Mouse (Mus musculus): ENCODE measurements around the gene Gm28048. TPM values are rescaled to one million over a fixed set of nuclear protein-coding genes. Genes with fewer than 3 reads are reported as not detected.

Gm28048 gene
- polyA plus RNA-seq, 1 experiment from 2014 or later: 4.4 TPM

DNA sequence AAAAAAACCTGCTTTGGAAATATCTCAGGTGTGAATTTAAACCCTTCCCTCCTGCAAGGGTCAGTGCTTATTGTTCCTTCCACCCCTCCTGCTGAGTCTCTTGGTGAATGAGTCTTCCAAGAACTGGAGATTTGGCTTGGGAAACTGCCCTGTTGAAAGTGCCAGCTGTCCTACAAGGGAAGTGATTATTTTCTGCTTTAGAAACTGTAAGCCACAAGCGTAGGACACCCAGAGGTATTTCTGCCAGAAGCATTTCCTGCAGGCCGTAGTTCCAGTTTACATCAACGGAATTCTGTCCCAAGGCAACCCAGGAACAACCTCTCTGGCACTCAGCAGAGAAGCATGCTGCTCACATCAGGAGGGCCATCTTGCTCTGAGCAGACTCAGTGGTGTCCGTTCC lies 108.5 kb downstream of the Gm28048 start:
- peaks cover 14% of the 10 kb centered on the region; the same call in 1 of the 2 replicates for H3K4me1 ChIP-seq
- no peaks in the 10 kb centered on the region for H3K27me3 ChIP-seq (ENCODE audit: poor library complexity, severe bottlenecking)
- DNase-seq (ENCODE audit: extremely low spot score, low spot score): no peak
- no peak overlapping the region for H3K27ac ChIP-seq
- no peaks in the 10 kb centered on the region for H3K36me3 ChIP-seq (replicated peaks)
- H3K9me3 ChIP-seq: no peaks in the 10 kb centered on the region
- H3K4me3 ChIP-seq: no peak overlapping the region
- 66% methylated on average over 4 of the region's 4 CpGs for WGBS

DNA sequence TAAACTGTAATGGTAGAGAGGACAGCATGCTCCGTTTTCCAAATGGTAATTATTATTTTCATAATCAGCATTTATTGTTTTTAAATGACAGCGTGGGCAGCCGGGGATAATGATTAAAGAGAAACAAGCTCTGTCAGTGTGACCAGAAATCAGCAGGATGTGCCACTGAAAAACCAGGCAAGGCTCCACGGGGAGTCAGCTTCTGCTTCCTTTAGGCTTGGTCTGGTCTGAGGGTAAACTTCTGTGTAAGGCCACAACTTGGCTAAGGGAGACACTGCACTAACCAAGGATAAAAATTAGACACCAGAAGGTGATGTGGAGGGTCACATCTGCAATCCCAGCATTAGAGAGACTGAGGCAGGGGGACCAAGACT lies 109.6 kb downstream of the Gm28048 start:
- H3K27me3 ChIP-seq (ENCODE audit: poor library complexity, severe bottlenecking): no peaks in the 10 kb centered on the region
- WGBS: 73% methylated on average over 4 of the region's 4 CpGs

DNA sequence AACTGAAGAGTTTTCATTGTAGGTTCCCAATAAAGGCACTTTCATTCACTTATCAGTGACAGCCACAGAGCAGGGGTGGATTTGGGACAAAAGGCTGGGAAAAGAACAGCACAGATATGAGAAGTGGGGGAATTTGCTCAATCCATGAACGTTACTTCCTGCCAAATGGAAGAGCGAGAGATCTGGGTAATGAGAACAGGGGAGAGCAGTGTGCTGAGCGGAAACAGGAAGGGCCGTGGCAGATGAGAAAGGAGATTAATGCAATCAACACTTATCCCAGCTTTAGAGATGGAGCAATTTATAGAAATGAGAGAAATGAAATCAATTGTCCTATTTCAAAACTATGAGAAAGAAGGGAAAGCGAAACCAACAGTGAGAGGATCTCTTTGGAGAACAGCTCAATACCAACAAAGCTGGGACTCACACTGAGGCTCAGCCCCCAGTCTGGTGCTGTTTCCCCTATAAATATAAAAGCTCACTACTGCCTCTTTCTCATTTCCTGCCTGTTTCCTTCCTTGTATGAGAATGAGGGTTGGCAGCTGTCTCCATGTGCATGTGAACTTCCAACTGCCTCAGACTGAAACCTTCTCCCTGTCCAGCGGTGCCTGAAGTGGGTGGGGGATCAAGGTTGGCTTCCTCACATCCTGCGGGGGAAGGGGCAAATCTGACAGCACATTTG lies 110.1 kb downstream of the Gm28048 start:
- Histone ChIP-seq H3K9me3 (no peaks in the 10 kb centered on the region), H3K36me3 (replicated peaks) (no peaks in the 10 kb centered on the region), H3K4me3 (no peak overlapping the region), H3K27me3 (ENCODE audit: poor library complexity, severe bottlenecking) (0 out of 2 replicates have a peak, but pooled peaks cover under 1% of the 10 kb centered on the region), H3K4me1 (peaks cover 14% of the 10 kb centered on the region; the same call in 1 of the 2 replicates), H3K27ac (no peak overlapping the region)
- WGBS: 74% methylated on average over 7 of the region's 7 CpGs
- DNase-seq (ENCODE audit: extremely low spot score, low spot score): no peak

More for the DNA sequence above, 109.6 kb downstream of the Gm28048 start:
- no peaks in the 10 kb centered on the region for H3K36me3 ChIP-seq (replicated peaks)
- DNase-seq (ENCODE audit: extremely low spot score, low spot score): no peak
- no peak overlapping the region for H3K27ac ChIP-seq
- peaks cover 14% of the 10 kb centered on the region; the same call in 1 of the 2 replicates for H3K4me1 ChIP-seq
- no peak overlapping the region for H3K4me3 ChIP-seq
- H3K9me3 ChIP-seq: no peaks in the 10 kb centered on the region

DNA sequence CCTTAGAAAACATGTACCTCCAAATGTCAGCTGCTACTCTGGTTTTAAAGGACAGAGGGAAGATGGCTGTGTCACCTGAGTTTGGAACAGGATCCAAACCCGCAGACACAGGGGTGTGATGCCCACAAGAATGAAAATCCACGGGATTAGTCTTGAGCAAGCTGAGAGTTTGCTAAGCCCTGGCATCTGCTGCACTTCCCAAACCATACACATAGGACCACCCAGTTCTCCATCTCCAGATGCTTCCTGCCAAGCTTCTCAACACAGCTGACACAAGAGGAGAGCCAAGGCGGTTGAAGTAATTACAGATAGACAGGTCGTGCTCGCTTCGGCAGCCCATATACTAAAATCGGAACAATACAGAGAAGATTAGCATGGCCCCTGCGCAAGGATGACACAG lies 113.3 kb downstream of the Gm28048 start:
- no peak overlapping the region for H3K27ac ChIP-seq
- H3K36me3 ChIP-seq (replicated peaks): no peaks in the 10 kb centered on the region
- WGBS: 85% methylated on average over 8 of the region's 8 CpGs
- no peaks in the 10 kb centered on the region for H3K9me3 ChIP-seq
- peaks cover 22% of the 10 kb centered on the region for H3K27me3 ChIP-seq (ENCODE audit: poor library complexity, severe bottlenecking)
- H3K4me1 ChIP-seq: peaks cover 26% of the 10 kb centered on the region
- DNase-seq (ENCODE audit: extremely low spot score, low spot score): no peak
- no peak overlapping the region for H3K4me3 ChIP-seq

- H3K4me1 ChIP-seq: peaks cover 26% of the 10 kb centered on the region
- WGBS: 90% methylated on average over 5 of the region's 5 CpGs
- no peak for DNase-seq (ENCODE audit: extremely low spot score, low spot score)
- no peak overlapping the region for H3K27ac ChIP-seq
- peaks cover 30% of the 10 kb centered on the region for H3K27me3 ChIP-seq (ENCODE audit: poor library complexity, severe bottlenecking)
- H3K9me3 ChIP-seq: no peaks in the 10 kb centered on the region
- H3K36me3 ChIP-seq (replicated peaks): no peaks in the 10 kb centered on the region
- H3K4me3 ChIP-seq: no peak overlapping the region
Measured at GRCm38 (mm10) chr11:22867691-22868090, 114.2 kb downstream of the Gm28048 start.

DNA sequence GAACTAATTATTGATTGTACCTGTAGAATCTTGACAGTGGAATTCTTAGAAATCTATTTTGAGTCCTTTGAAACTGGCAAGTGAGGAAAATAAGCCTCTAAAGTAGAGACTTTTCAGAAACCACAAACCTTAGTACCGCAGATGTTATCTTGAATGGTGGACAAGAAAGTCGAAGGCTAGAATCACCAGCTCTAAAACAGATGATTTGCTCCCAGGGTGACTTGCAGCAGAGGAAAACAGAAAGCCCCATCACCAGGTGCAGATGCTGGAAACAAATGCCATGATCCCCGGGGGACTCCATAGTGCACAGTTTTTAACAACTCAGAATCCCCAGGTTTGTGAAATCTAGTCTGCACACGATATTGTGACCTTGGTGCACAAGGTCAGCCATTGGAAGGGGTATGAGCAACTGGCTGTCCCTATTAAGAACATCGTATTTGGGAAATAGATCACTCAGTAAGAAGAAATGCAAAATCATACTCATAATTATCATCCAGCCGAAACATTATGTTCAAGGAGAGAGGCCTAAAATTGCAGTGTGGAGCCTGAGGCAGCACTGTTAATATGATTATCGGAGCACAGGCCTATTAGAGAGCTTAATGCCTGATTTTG lies 116.1 kb downstream of the Gm28048 start:
- Histone ChIP-seq H3K27ac (no peak overlapping the region), H3K4me1 (peaks cover 20% of the 10 kb centered on the region)
- 87% methylated on average over 7 of the region's 7 CpGs for WGBS

GRCm38 (mm10) chr11:22864305-22865060 lies 117.4 kb downstream of the Gm28048 start:
- Histone ChIP-seq H3K9me3 (no peaks in the 10 kb centered on the region), H3K4me1 (peaks cover 30% of the 10 kb centered on the region), H3K27ac (peak overlapping the region; percentile 40; the same call in 1 of the 2 replicates), H3K36me3 (replicated peaks) (no peaks in the 10 kb centered on the region), H3K27me3 (ENCODE audit: poor library complexity, severe bottlenecking) (peaks cover 60% of the 10 kb centered on the region), H3K4me3 (no peak overlapping the region)
- DNase-seq (ENCODE audit: extremely low spot score, low spot score): peak; percentile 21
- 31% methylated on average over 8 of the region's 8 CpGs for WGBS

More for the DNA sequence above, 116.1 kb downstream of the Gm28048 start:
- H3K27me3 ChIP-seq (ENCODE audit: poor library complexity, severe bottlenecking): peaks cover 49% of the 10 kb centered on the region
- no peak overlapping the region for H3K4me3 ChIP-seq
- no peaks in the 10 kb centered on the region for H3K36me3 ChIP-seq (replicated peaks)
- no peak for DNase-seq (ENCODE audit: extremely low spot score, low spot score)
- no peaks in the 10 kb centered on the region for H3K9me3 ChIP-seq

DNA sequence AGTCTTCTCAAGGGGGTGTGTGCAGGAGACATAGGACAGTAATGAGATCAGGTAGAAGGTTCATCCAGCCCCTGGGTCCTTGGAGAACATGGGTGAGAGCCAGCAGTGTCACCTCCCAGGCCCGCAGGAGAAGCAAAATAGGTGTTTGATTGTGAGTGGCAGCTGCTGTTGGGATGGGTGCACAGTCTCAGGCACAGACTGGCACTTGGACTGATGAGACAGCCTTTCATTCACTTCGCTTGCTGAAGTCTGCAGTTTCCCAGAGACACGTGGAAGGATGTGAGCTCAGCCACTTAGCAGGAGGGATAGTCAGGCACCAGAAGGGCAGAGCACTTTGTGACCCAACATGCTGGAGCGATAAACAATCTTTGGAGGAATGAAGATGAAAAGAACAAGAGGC lies 118.3 kb downstream of the Gm28048 start:
- Histone ChIP-seq H3K9me3 (no peaks in the 10 kb centered on the region), H3K4me1 (peaks cover 38% of the 10 kb centered on the region), H3K4me3 (no peak overlapping the region), H3K27me3 (ENCODE audit: poor library complexity, severe bottlenecking) (peaks cover 68% of the 10 kb centered on the region), H3K27ac (no peak overlapping the region), H3K36me3 (replicated peaks) (no peaks in the 10 kb centered on the region)
- DNase-seq (ENCODE audit: extremely low spot score, low spot score): no peak
- 42% methylated on average over 4 of the region's 4 CpGs for WGBS

DNA sequence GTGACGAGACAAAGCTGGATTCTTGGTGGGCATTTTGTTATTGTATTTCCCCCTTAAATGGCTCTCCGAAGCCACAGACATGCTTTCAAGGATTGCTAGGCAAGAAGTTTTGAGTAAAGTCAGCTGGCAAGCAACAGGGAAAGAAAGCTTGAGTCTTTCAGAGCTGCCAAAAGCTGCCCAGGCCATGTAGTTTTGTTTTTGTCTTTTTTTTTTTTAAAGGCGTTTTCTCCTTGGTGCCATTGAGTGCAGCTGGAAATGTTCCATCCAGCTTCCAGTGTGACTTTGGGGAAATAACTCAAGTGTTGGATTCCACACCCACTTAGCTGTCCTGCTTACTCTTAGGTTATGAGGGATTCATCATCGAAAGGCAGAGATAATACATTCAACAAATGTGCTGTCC lies 120.6 kb downstream of the Gm28048 start:
- peaks cover 86% of the 10 kb centered on the region for H3K27me3 ChIP-seq (ENCODE audit: poor library complexity, severe bottlenecking)
- 65% methylated on average over 4 of the region's 4 CpGs for WGBS
- no peak overlapping the region for H3K27ac ChIP-seq
- no peak overlapping the region for H3K4me3 ChIP-seq
- no peaks in the 10 kb centered on the region for H3K36me3 ChIP-seq (replicated peaks)
- H3K4me1 ChIP-seq: peaks cover 47% of the 10 kb centered on the region
- DNase-seq (ENCODE audit: extremely low spot score, low spot score): no peak
- no peaks in the 10 kb centered on the region for H3K9me3 ChIP-seq

- DNase-seq (ENCODE audit: extremely low spot score, low spot score): peak; percentile 39
- WGBS: 4% methylated on average over 41 of the region's 41 CpGs
- Histone ChIP-seq H3K36me3 (replicated peaks) (no peaks in the 10 kb centered on the region), H3K27ac (peak within 1 kb of the TSS; percentile 81), H3K4me3 (peak within 1 kb of the TSS; percentile 77), H3K27me3 (ENCODE audit: poor library complexity, severe bottlenecking) (peaks cover 89% of the 10 kb centered on the region), H3K4me1 (peaks cover 47% of the 10 kb centered on the region), H3K9me3 (no peaks in the 10 kb centered on the region)
Measured at GRCm38 (mm10) chr11:22860335-22861227, 121.3 kb downstream of the Gm28048 start, which contains the start of gene B3gnt2. TSS of gene B3gnt2 (minus strand) at chr11:22860961.

- no peaks in the 10 kb centered on the region for H3K9me3 ChIP-seq
- H3K27ac ChIP-seq: peak overlapping the region; percentile 81
- no peaks in the 10 kb centered on the region for H3K36me3 ChIP-seq (replicated peaks)
- H3K4me3 ChIP-seq: peak overlapping the region; percentile 77
- peaks cover 87% of the 10 kb centered on the region for H3K27me3 ChIP-seq (ENCODE audit: poor library complexity, severe bottlenecking)
- peak; percentile 86 for DNase-seq (ENCODE audit: extremely low spot score, low spot score)
- peaks cover 43% of the 10 kb centered on the region for H3K4me1 ChIP-seq
- under 1% methylated on average over 55 of the region's 55 CpGs for WGBS
Measured at GRCm38 (mm10) chr11:22859633-22860334, 122.1 kb downstream of the Gm28048 start.

DNA sequence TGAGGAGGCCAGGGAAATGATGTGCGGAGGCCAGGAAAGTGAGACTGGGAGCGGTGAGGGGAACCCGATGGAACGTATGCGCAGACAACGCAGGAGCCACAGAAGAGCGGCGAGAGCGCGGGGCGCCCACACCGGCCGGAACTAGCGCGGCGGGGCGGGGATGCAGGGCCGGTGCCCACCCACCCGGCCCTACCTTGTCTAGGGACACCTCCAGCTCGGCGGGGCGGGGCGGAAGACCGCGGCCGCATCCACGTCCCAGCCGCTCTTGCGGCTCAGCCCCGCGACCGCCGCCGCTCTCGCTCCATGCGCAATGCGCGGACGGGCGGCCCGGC lies 122.6 kb downstream of the Gm28048 start:
- Histone ChIP-seq H3K27ac (peak overlapping the region; percentile 81), H3K9me3 (no peaks in the 10 kb centered on the region), H3K4me3 (peak overlapping the region; percentile 77), H3K27me3 (ENCODE audit: poor library complexity, severe bottlenecking) (peaks cover 83% of the 10 kb centered on the region), H3K36me3 (replicated peaks) (no peaks in the 10 kb centered on the region), H3K4me1 (peaks cover 37% of the 10 kb centered on the region)
- no peak for DNase-seq (ENCODE audit: extremely low spot score, low spot score)
- WGBS: 0% methylated on average over 37 of the region's 41 CpGs
